Mouse (Mus musculus) hindbrain, embryonic 16.5 days (tissue): ENCODE measurements around the gene Gm5475. TPM values are rescaled to one million over a fixed set of nuclear protein-coding genes. Genes with fewer than 3 reads are reported as not detected.

Source experiments
- ATAC-seq: fragments of 200-750 bp; cut with Nextera tagmentation; 2 replicates; pipeline ENCODE4 v1.8.0; 2017; ENCODE audit warnings: moderate TSS enrichment, moderate library complexity
- H3K27ac ChIP-seq: fragments of 300-500 bp; sonication (generic); 2 replicates; pipeline ENCODE4 v1.5.1; 2014; ENCODE audit warnings: low read depth, mild to moderate bottlenecking, control low read depth, low read length, moderate library complexity
- H3K27me3 ChIP-seq: fragments of 300-500 bp; sonication (generic); replicated peaks from 2 replicates; pipeline ENCODE4 v1.6.1; 2014; ENCODE audit warnings: low read length; ENCODE audit not compliant: control insufficient read depth, insufficient read depth
- H3K36me3 ChIP-seq: fragments of 300-500 bp; sonication (generic); 2 replicates; pipeline ENCODE4 v1.6.1; 2014; ENCODE audit warnings: mild to moderate bottlenecking, low read length, moderate library complexity, mixed read lengths; ENCODE audit not compliant: control insufficient read depth, insufficient read depth
- H3K4me1 ChIP-seq: fragments of 300-500 bp; sonication (generic); 2 replicates; pipeline ENCODE4 v1.6.1; 2014; ENCODE audit warnings: low read depth, low read length; ENCODE audit not compliant: control insufficient read depth, insufficient read depth
- H3K4me2 ChIP-seq: fragments of 300-500 bp; sonication (generic); 2 replicates; pipeline ENCODE4 v1.6.1; 2014; ENCODE audit warnings: mild to moderate bottlenecking, low read length, control low read depth, moderate library complexity
- H3K4me3 ChIP-seq: fragments of 300-500 bp; sonication (generic); 2 replicates; pipeline ENCODE4 v1.5.1; 2014; ENCODE audit warnings: mild to moderate bottlenecking, low read length, control low read depth, moderate library complexity
- H3K9ac ChIP-seq: fragments of 300-500 bp; sonication (generic); 2 replicates; pipeline ENCODE4 v1.6.1; 2014; ENCODE audit warnings: low read depth, mild to moderate bottlenecking, control low read depth, low read length, moderate library complexity
- H3K9me3 ChIP-seq: fragments of 300-500 bp; sonication (generic); 2 replicates; pipeline ENCODE4 v1.6.1; 2014; ENCODE audit warnings: mild to moderate bottlenecking, low read length, moderate library complexity; ENCODE audit not compliant: control insufficient read depth
- WGBS: fragments of 180-500 bp; shearing (Covaris S2); extraction: QIAGEN DNeasy Blood & Tissue Kit; methylation state at CpG from one replicate; pipeline ENCODE4 v1.1.7; 2014; 5-methylcytosine and 5-hydroxymethylcytosine counted together
- polyA plus RNA-seq: library from polyadenylated mRNA; unstranded; fragments of >200 nt; fragmentation: Nextera tagmentation; extraction: Ambion mirVana; gene quantifications from 2 replicates; pipeline ENCODE4 v1.2.1, GENCODE M21; 2015

The Gm5475 gene
- polyA plus RNA-seq, 1 experiment from 2014 or later, result 0.11 TPM

DNA sequence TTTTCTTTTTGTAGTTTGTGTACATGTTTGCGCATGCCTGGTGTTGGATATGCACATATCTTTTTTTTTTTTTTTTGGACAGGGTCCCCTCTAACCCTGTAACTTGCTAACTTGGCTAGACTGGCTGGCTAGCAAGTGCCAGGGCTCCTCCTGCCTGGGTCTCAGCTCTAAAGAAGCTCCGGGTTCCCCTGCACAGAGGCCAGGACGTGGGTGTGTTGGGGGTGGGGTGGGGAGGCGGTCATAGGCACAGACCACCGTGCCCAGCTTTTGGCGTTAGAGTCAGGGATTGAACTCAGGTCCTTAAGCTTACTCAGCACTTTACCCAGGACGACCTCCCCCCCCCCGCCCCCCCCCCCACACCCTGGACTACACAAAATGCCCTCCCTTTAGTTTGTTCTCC lies 45.8 kb downstream of the Gm5475 start:
- Histone ChIP-seq H3K4me1 (peaks cover 23% of the 10 kb centered on the region), H3K4me3 (peak overlapping the region; percentile 91), H3K4me2 (peak overlapping the region; percentile 90), H3K27ac (no peak overlapping the region), H3K36me3 (no peaks in the 10 kb centered on the region; the same call in 1 of the 2 replicates), H3K9ac (peak overlapping the region; percentile 39; the same call in 1 of the 2 replicates), H3K27me3 (no peaks in the 10 kb centered on the region), H3K9me3 (no peaks in the 10 kb centered on the region)
- WGBS, result 43% methylated on average over 7 of the region's 8 CpGs
- ATAC-seq, result no peak

- Histone ChIP-seq H3K9ac (peak within 1 kb of the TSS; percentile 79), H3K27me3 (no peaks in the 10 kb centered on the region), H3K4me1 (peaks cover 23% of the 10 kb centered on the region), H3K9me3 (no peaks in the 10 kb centered on the region), H3K4me2 (peak within 1 kb of the TSS; percentile 90), H3K27ac (peak within 1 kb of the TSS; percentile 86), H3K4me3 (peak within 1 kb of the TSS; percentile 91), H3K36me3 (peaks cover 3% of the 10 kb centered on the region)
- 2% methylated on average over 66 of the region's 84 CpGs for WGBS
- peak; percentile 97 for ATAC-seq
These were observed 46.6 kb downstream of the Gm5475 start, which contains the start of gene Letmd1 for GRCm38 (mm10) chr15:100468295-100469188. Gene Letmd1, plus strand, starts transcription at chr15:100469023.

- under 1% methylated on average over 19 of the region's 19 CpGs for WGBS
These were observed 47.2 kb downstream of the Gm5475 start for GRCm38 (mm10) chr15:100469189-100469545.

GRCm38 (mm10) chr15:100470037-100470436 lies 48.1 kb downstream of the Gm5475 start:
- peaks cover 8% of the 10 kb centered on the region for H3K36me3 ChIP-seq
- 70% methylated on average over 10 of the region's 10 CpGs for WGBS
- H3K4me3 ChIP-seq, result peak overlapping the region; percentile 91
- ATAC-seq, result no peak
- H3K27ac ChIP-seq, result no peak overlapping the region
- H3K27me3 ChIP-seq, result no peaks in the 10 kb centered on the region
- H3K9ac ChIP-seq, result no peak overlapping the region; the same call in 1 of the 2 replicates
- H3K9me3 ChIP-seq, result no peaks in the 10 kb centered on the region
- peaks cover 23% of the 10 kb centered on the region for H3K4me1 ChIP-seq
- peak overlapping the region; percentile 90 for H3K4me2 ChIP-seq

More at GRCm38 (mm10) chr15:100469189-100469545, 47.2 kb downstream of the Gm5475 start:
- Histone ChIP-seq H3K9ac (peak overlapping the region; percentile 79), H3K36me3 (peaks cover 3% of the 10 kb centered on the region), H3K27me3 (no peaks in the 10 kb centered on the region), H3K4me3 (peak overlapping the region; percentile 91), H3K4me1 (peaks cover 23% of the 10 kb centered on the region), H3K27ac (peak overlapping the region; percentile 86), H3K4me2 (peak overlapping the region; percentile 90), H3K9me3 (no peaks in the 10 kb centered on the region)
- peak; percentile 62 for ATAC-seq

- H3K9me3 ChIP-seq, result no peaks in the 10 kb centered on the region
- H3K4me3 ChIP-seq, result no peak overlapping the region
- ATAC-seq, result no peak
- no peaks in the 10 kb centered on the region for H3K27me3 ChIP-seq
- H3K4me2 ChIP-seq, result no peak overlapping the region
- H3K27ac ChIP-seq, result no peak overlapping the region
- peaks cover 11% of the 10 kb centered on the region for H3K4me1 ChIP-seq
- WGBS, result 75% methylated on average over 7 of the region's 7 CpGs
- H3K9ac ChIP-seq, result no peak overlapping the region
- H3K36me3 ChIP-seq, result peaks cover 32% of the 10 kb centered on the region
These were observed 52.1 kb downstream of the Gm5475 start for GRCm38 (mm10) chr15:100473926-100474503.

Other genes with a start within 250 kb of the Gm5475 start
- 11.8 and 13.1 TPM in 2 replicates for gene Atf1, start 194.3 kb upstream of the Gm5475 start, polyA plus RNA-seq
- gene Tmprss12, start 141.3 kb upstream of the Gm5475 start, polyA plus RNA-seq, result not detected in 2 replicates
- gene Mettl7a1, start 118.0 kb upstream of the Gm5475 start, polyA plus RNA-seq, result 3.5 TPM in 2 replicates
- gene Mettl7a3, start 87.2 kb upstream of the Gm5475 start, polyA plus RNA-seq, result 0.09 TPM in 1 of 2 replicates, not detected in the other
- not detected in 2 replicates for gene Methig1, start 69.0 kb upstream of the Gm5475 start, polyA plus RNA-seq
- not detected in 2 replicates for gene Mettl7a2, start 68.9 kb upstream of the Gm5475 start, polyA plus RNA-seq
- gene Higd1c, start 57.6 kb upstream of the Gm5475 start, polyA plus RNA-seq, result not detected in 2 replicates
- gene Slc11a2, start 2.9 kb downstream of the Gm5475 start, polyA plus RNA-seq, result 24.9 and 30.8 TPM in 2 replicates
- 59.3 and 62.0 TPM in 2 replicates for gene Letmd1, start 46.9 kb downstream of the Gm5475 start, polyA plus RNA-seq
- 36.3 and 43.4 TPM in 2 replicates for gene Csrnp2, start 73.3 kb downstream of the Gm5475 start, polyA plus RNA-seq
- gene Tfcp2, start 129.9 kb downstream of the Gm5475 start, polyA plus RNA-seq, result 32.4 and 37.4 TPM in 2 replicates
- gene Pou6f1, start 177.8 kb downstream of the Gm5475 start, polyA plus RNA-seq, result 26.4 and 31.2 TPM in 2 replicates
- gene Dazap2, start 193.2 kb downstream of the Gm5475 start, polyA plus RNA-seq, result 123 and 134 TPM in 2 replicates
- gene Smagp, start 214.8 kb downstream of the Gm5475 start, polyA plus RNA-seq, result 3.6 and 4.1 TPM in 2 replicates
- gene Bin2, start 247.4 kb downstream of the Gm5475 start, polyA plus RNA-seq, result 1.6 and 1.9 TPM in 2 replicates